Mouse (Mus musculus) large intestine, adult 2 months (tissue): ENCODE measurements at regions not wholly inside any gene's neighbourhood (a gene's known extent, or its start where the extent isn't known, plus 50 kb on each side); places are given as distances from the start of the nearest gene placed in this dataset.

Source experiments
- DNase-seq: peaks from one replicate; pipeline ENCODE4 v3.0.0-alpha.2; 2012; ENCODE audit warnings: low read depth, low spot score
- WGBS: fragments of 180-500 bp; shearing (Covaris S2); methylation state at CpG from one replicate; pipeline ENCODE4 v1.1.7; 2018; 5-methylcytosine and 5-hydroxymethylcytosine counted together

DNA sequence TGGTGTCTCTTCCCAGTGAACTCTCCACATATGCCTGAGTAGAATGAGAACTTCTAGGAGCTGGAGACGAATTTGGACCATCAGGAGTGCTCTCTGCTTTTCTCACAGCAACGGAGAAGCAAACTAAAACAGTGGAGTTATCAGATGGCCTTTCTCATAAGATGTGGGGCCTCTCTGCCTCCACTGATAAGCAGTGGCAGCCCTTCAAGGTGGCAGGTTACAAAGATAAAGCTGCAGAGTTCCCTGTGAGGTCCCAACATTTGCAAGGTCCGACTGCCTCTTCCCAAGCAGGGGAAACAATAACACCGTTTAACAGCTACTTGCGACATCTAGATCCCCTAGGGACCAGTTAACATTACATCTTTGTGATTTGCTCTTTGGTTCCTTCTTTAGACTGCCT lies 71.5 kb upstream of the Smyd2 start:
- WGBS: 26% methylated on average over 5 of the region's 5 CpGs
- no peak for DNase-seq

DNA sequence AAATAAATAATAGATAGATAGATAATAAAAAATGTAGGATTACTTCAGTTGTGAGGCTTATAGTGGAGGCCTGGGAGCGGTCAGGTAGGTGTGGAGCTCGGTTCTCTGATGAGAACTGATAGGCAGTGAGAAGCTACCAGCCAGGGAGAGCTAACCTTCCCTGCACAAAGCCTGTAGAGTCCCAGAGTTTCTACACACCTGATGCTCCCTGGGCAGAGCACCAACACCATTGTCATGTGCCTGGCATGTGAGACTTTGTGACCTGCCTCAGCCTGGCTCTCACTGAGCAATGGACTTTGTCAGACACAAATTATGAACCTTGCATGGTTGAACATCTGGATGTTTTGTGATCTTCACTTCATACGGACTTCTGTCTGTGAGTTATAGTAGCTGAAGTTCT lies 71.1 kb upstream of the Smyd2 start:
- 74% methylated on average over 3 of the region's 3 CpGs for WGBS
- DNase-seq: no peak

DNA sequence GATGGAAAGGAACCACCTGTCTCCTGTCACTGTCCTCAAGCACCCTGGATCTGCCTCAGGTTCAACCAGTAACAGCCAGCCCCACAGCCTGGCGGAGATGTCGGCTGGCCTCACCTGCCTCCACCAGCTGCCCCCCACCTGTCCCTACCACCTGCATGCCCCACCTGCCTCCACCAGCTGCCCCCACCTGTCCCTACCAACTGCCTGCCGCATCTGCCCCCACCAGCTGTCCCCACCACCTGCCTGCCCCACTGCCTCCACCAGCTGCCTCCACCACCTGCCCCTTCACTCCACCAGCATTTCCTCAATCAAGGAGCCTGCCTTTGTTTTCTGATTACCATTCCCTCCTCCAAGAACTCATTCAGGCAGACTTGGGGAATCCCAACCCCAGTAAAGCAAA lies 68.9 kb upstream of the Smyd2 start:
- DNase-seq: no peak

DNA sequence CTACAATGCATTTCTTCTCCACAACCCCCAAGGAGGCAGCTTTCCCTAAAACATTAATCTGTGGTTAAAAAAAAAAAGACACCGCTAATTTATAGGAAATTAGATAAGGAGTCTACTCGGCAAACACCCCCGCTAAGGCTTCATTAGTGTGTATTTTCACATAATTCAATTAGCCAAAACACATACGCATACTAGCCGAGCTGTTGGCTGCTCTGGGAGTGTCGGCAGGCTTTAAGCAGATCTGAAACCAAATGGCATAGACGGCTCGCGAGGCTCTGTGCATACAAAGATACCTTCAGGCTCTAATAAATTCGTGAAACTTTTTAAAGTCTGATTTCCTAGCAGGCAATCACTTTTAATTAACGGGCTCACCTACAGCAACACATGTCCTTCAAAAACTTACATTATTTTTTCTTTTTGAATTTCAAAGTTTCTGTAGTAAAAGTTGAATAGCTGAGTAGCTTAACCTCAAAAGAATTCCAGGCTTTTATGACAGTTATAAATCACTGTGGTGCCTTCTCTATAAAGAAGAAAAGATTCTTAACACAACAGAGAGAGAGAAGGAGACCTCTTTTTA lies 68.0 kb upstream of the Smyd2 start:
- WGBS: 13% methylated on average over 11 of the region's 11 CpGs
- DNase-seq: no peak

More for the DNA sequence above, 68.9 kb upstream of the Smyd2 start:
- 54% methylated on average over 3 of the region's 3 CpGs for WGBS

DNA sequence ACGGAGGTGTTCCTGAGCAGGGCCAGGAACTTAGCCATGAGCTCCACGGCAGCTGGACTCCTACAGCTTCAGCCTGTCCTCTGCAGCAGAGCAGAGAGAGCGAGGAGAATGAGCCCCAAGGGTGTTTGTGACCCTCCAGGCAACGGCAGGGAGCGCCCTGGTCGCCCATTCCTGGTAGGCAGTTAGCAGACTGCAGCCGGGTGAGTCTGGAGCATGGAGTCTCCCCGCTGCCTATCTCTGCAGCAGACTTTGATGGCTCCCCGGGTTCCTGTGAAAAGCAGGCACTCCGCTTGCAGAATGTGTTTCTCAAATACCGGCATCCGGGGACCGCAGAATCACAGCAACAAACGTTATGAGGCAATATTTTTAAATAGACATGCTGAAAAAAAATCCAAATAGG lies 67.2 kb upstream of the Smyd2 start:
- DNase-seq: no peak
- WGBS: 13% methylated on average over 14 of the region's 14 CpGs

DNA sequence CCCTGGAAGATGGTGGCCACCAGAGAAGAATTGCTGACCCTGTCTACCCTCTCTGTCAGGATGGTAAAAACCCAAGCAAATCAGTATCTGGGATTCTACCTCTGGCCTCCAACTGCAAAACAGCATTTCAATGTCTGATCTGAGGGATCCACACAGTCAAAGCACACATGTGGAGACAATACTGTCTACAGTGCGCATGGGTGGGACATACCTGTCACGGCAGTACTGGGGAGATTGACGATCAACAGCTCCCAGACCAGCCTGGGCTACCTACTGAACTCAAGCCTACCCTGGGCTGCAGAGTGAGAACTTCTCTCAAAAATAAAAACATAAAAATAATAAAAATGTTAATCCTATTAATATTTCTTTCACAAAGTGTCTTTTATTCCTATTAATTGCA lies 66.7 kb upstream of the Smyd2 start:
- DNase-seq: no peak
- WGBS: 95% methylated on average over 3 of the region's 3 CpGs

DNA sequence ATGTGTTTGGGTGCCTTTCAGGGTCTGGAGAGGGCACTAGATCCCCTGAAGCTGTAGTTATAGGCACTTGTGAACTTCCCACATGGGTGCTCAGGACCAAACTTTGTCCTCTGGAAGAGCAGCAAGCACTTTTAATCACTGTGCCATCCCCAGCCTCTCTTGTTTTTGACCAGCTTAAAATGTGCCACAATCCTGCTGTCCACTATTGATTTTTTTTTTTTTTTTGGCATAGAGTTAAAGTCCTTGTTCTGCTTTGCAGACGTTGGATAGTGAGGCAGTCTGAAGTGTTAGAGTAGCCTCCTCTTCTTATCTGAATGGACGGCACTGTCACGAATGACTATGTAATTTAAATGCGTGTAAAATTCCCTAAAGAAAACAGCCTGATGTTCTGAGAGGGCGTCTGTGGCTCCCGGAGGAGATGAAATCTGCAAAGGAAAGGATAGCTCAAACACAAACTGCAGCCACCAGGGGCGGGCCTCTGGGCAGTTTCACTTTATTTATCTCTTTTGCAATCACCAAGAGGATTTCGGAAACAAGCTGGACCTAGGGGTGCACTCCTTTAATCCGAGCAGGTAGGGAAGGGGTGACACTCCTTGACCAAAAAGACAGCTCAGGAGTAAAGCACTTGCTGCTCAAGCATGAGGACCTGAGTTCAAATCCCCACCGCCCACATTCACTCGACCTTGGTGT lies 63.5 kb upstream of the Smyd2 start:
- 52% methylated on average over 11 of the region's 11 CpGs for WGBS
- DNase-seq: no peak

DNA sequence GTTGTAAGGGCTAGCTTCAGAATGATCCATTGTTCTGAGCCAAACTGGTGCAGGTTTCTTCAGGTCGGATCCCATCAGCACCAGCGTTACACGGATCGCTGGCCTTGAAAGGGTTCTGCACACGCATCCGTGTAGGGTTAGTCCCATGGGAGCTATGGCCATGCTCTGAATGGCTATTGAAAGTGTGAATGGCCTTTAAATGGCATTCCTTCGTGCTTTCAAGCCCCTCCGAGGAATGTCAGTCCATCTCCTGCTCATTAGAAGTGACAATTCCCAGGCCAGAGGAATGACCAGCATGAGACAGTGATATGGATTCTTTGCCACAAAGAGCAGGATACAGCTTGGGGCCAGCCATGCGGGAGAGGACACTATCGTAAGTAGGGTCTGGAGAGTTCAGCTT lies 56.1 kb upstream of the Smyd2 start:
- DNase-seq: no peak
- 68% methylated on average over 10 of the region's 10 CpGs for WGBS

DNA sequence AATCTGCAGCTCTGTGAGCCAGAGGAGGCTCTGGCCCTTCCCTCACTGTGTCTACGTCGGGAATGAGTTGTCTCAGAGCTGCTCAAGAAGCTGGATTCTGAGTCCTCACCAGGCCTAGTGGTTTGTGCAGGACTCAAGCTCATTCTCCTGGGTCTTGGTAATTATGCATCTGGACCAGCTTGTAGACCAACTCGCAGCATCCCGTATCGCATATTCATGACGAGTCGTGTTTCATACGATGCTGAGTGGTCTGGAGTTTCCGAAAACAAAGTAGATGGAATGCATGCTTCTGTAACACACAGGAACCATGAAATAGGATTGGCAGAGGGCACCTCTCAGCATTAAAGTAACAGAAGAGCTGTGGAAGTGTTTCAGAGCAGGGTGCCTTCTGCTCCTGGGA lies 53.5 kb upstream of the Smyd2 start:
- WGBS: 82% methylated on average over 9 of the region's 9 CpGs
- no peak for DNase-seq

DNA sequence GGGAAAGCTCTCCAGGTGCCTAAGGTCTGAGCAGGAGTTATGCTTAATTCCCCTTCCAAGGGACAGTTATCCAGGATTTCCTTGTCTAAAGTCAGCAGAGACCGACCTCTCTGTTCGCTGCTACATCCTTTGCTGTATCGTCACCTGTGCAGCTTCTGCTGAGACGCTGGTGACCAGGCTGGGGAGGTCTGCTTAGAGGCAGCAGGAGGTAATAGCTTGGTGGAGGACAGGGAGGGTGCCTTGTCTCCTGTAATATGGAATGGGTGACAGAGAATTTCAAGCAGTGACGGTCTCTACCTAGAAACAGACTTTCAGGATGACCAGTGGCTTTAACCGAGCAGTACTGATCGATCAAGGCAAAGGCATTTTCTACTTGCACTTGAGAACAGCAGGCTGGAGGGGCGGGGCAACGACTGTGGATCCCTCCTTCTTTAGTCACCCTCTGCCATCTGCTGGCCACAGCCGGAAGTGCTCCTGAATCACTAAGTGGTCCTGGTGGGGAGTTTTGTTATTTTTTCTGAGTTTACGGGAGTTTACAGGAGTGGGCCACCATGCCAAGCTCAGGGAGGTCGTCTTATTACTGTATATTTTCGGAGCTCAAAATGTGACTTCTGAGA lies 50.7 kb upstream of the Smyd2 start:
- peak; percentile 25 for DNase-seq
- 6% methylated on average over 13 of the region's 13 CpGs for WGBS
